Mouse (Mus musculus): Measurements from ENCODE around the gene Myl4.

DNA sequence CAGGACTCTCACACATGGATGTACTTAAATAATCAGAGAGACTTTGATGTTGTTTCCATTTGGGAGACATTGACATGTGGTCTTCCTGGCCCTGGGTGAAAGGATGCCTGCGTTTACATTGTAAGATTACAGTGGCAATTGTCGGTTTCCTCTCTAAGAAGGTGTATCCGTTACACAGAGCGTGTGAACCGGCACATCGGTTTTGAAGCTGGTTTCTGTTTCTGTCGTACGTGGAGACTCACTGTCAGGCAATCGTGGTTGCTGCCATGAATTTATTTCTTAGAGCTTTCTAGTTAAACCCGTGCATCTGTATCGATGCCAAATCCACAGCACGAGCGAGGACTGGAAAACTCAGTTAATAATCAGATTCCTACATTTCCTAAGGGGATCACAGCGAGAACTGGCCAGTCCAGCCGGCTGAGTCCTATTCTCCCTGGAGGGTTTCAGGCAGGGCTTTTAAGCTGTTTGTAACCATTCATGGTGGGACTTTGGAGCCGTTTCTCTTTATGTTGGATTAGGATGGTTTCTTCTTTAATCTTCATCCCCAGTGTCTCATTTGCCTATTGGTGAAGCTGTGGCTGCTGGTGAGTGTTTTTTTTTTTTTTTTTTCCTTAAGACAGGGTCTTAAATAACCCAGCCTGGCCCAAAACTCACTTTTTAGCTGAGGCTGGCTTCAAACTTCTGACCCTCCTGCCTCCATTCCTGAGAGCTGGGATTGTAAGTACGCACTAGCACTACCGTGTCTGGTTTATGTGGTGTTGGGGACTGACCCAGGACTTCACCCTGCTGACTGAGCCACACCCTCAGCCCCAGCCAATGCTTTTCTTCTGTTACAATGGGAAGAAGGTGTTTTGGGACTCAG lies 31.2 kb downstream of the Myl4 start:
- TF ChIP-seq POLR2A (IDR thresholded peaks at IDR 0.05; ENCODE audit: insufficient read depth, low read length) (no peak), CTCF (IDR thresholded peaks at IDR 0.05; ENCODE audit: low read depth, low read length) (no peak), EP300 (IDR thresholded peaks at IDR 0.05; ENCODE audit: insufficient read depth, low read depth, low read length) (no peak)

Measured in ES-Bruce4 (cell line).